Mouse (Mus musculus): ENCODE measurements around the gene Gm11096. TPM values are rescaled to one million over a fixed set of nuclear protein-coding genes. Genes with fewer than 3 reads are reported as not detected.

Gene Gm11096
- polyA plus RNA-seq, 1 experiment = not detected

DNA sequence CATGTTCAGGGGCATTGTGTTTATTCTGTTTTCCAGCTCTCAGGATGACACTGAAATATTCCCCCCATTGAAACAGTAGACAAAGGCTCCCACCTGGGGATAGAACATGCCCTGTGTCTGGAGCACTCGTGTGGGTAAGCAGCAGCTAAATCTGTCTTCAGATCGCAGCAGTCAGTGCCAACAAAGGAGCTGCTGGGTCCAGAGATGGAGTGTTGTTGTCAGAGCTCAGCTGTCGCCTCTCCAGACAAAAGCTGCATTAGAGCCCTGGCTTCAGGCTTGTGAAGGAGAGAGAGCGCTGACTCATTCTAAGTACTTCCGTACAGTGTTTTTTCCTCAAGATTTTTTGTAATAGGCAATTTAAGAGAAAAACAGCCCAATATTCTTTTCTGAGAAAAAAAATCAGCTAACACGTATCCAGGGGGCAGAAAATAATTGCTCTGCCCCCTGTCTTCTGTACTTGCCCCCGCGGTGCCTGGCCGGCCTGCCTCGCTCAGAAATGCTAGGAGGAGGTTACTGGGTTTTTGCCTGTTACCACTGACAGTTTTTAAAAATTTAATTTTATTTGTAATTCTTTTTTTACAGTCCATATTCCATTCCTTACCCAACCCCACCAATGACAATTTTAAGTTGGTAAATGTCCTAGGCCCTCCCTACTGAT is 21.6 kb upstream of the Gm11096 start:
- Histone ChIP-seq H3K27me3 (replicated peaks) (no peaks in the 10 kb centered on the region), H3K36me3 (replicated peaks; ENCODE audit: low read length) (no peaks in the 10 kb centered on the region), H3K9me3 (no peaks in the 10 kb centered on the region), H3K4me1 (peaks cover 17% of the 10 kb centered on the region), H3K4me3 (replicated peaks) (no peak overlapping the region)
- TF ChIP-seq GATA1 (IDR thresholded peaks at IDR 0.05; ENCODE audit: borderline replicate concordance, low read length) = no peak

DNA sequence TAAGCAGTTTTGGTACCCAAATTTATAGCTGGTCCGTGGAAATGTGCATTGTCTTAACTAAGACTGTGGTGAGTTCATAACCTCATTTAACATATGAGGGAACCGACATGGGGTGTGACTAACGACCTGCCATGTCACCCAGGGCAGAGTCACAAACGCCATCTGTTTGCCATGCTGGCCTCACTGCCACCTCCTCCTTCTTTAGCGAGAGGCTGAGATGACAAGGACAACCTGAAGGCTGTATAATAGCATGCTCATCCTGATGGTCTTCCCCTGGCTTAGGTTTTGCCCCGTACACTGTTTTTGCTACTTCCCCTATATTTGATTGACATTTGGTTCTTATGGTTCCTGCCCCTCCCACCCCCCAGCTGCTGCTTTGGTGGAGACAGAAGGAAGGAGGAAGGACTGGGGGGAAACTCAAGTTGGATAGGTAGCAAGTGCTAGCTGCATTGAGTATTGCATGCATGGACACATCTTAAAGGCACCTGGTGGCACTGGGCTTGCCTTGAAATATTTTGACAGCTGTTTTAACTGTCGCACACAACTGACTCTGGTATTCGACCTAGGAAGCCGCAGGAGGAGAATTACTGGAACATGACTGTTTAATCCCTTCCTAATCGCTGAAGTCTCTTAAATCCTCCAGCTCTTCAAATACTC is 17.2 kb upstream of the Gm11096 start:
- Histone ChIP-seq H3K27me3 (replicated peaks) (no peaks in the 10 kb centered on the region), H3K4me1 (peaks cover 12% of the 10 kb centered on the region), H3K36me3 (replicated peaks; ENCODE audit: low read length) (no peaks in the 10 kb centered on the region), H3K4me3 (replicated peaks) (peak overlapping the region; percentile 70), H3K9me3 (no peaks in the 10 kb centered on the region)
- TF ChIP-seq FLI1 (IDR thresholded peaks at IDR 0.05; ENCODE audit: low read length) = no peak
- TF ChIP-seq GATA1 (IDR thresholded peaks at IDR 0.05; ENCODE audit: borderline replicate concordance, low read length) = no peak

DNA sequence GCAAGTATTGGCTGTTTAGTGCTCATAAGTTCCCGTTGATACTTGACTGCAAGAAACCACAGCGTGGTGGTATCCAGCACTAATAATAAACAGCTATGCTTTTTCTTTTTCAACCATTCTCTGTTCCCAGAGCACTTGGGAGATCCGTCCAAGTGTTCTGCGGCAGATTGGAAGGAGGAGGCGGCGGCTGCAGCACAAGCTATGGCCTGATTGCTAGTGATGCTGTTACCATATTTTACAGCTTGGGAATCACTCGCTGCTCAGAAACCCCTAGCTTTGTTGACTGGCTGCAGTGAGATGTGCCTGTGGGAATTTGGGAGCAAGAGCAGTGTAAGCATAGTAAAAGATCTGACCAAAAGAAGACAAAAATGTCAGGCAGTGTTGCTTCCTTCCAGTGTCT is 14.3 kb upstream of the Gm11096 start:
- H3K9me3 ChIP-seq = no peaks in the 10 kb centered on the region
- H3K4me3 ChIP-seq (replicated peaks) = no peak overlapping the region
- no peaks in the 10 kb centered on the region for H3K36me3 ChIP-seq (replicated peaks; ENCODE audit: low read length)
- H3K27me3 ChIP-seq (replicated peaks) = no peaks in the 10 kb centered on the region
- TF ChIP-seq GATA1 (IDR thresholded peaks at IDR 0.05; ENCODE audit: borderline replicate concordance, low read length) = no peak
- TF ChIP-seq FLI1 (IDR thresholded peaks at IDR 0.05; ENCODE audit: low read length) = no peak
- H3K4me1 ChIP-seq = peaks cover 6% of the 10 kb centered on the region

- Histone ChIP-seq H3K4me3 (replicated peaks) (no peak overlapping the region), H3K27me3 (replicated peaks) (no peaks in the 10 kb centered on the region), H3K36me3 (replicated peaks; ENCODE audit: low read length) (no peaks in the 10 kb centered on the region), H3K4me1 (peaks cover 10% of the 10 kb centered on the region), H3K9me3 (no peaks in the 10 kb centered on the region)
- TF ChIP-seq GATA1 (IDR thresholded peaks at IDR 0.05; ENCODE audit: borderline replicate concordance, low read length) = no peak
- TF ChIP-seq FLI1 (IDR thresholded peaks at IDR 0.05; ENCODE audit: low read length) = no peak
Observed at GRCm38 (mm10) chr17:81432733-81433132, 8.8 kb upstream of the Gm11096 start.

GRCm38 (mm10) chr17:81433148-81433547 is 8.4 kb upstream of the Gm11096 start:
- TF ChIP-seq FLI1 (IDR thresholded peaks at IDR 0.05; ENCODE audit: low read length) = no peak
- no peak for TF ChIP-seq GATA1 (IDR thresholded peaks at IDR 0.05; ENCODE audit: borderline replicate concordance, low read length)
- Histone ChIP-seq H3K4me1 (peaks cover 10% of the 10 kb centered on the region), H3K9me3 (no peaks in the 10 kb centered on the region), H3K36me3 (replicated peaks; ENCODE audit: low read length) (no peaks in the 10 kb centered on the region), H3K4me3 (replicated peaks) (no peak overlapping the region), H3K27me3 (replicated peaks) (no peaks in the 10 kb centered on the region)

DNA sequence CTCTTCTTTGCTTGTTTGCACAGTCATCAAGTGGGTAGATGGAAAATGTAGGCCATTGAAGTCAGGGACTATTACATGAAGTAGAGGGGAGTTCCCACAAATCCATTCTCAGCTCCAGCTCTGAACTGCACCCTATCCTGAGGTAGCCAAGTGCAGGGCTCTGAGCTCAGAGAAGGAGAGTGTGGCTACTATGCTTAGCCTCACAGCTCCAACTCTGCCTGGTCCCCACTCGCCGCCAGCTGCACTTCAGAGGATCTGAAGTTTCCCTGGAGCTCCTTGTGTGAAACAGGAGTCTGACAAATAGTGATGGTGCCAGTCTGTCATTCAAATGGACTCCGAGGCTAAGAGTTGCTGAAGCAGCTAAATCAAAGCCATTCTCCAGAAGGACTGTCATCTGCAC is 13.7 kb downstream of the Gm11096 start:
- Histone ChIP-seq H3K9me3 (no peaks in the 10 kb centered on the region), H3K36me3 (replicated peaks; ENCODE audit: low read length) (no peaks in the 10 kb centered on the region), H3K4me3 (replicated peaks) (no peak overlapping the region), H3K27me3 (replicated peaks) (no peaks in the 10 kb centered on the region), H3K4me1 (no peaks in the 10 kb centered on the region)
- TF ChIP-seq FLI1 (IDR thresholded peaks at IDR 0.05; ENCODE audit: low read length) (no peak), GATA1 (IDR thresholded peaks at IDR 0.05; ENCODE audit: borderline replicate concordance, low read length) (no peak)

DNA sequence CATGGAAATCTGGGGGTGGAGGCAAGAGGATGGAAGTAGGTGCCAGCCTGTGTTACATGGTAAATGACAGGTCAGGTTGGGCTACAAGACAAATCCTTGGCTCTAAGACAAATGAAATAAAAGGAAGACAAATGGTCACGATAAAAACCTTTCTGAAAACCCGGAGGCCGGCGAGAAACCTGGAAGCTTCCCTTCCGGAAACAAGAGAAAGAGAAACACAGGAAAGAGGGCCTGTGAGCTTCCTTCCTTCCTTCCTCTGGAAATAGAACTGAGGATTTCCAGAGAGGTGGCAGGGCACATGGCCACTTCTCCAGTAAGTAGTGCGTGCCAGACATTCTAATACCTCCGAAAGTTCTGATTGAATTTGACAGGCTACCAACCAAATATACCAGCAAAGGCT is 14.4 kb downstream of the Gm11096 start:
- Histone ChIP-seq H3K9me3 (no peaks in the 10 kb centered on the region), H3K36me3 (replicated peaks; ENCODE audit: low read length) (no peaks in the 10 kb centered on the region), H3K27me3 (replicated peaks) (no peaks in the 10 kb centered on the region), H3K4me3 (replicated peaks) (no peak overlapping the region), H3K4me1 (no peaks in the 10 kb centered on the region)
- no peak for TF ChIP-seq FLI1 (IDR thresholded peaks at IDR 0.05; ENCODE audit: low read length)
- no peak for TF ChIP-seq GATA1 (IDR thresholded peaks at IDR 0.05; ENCODE audit: borderline replicate concordance, low read length)

DNA sequence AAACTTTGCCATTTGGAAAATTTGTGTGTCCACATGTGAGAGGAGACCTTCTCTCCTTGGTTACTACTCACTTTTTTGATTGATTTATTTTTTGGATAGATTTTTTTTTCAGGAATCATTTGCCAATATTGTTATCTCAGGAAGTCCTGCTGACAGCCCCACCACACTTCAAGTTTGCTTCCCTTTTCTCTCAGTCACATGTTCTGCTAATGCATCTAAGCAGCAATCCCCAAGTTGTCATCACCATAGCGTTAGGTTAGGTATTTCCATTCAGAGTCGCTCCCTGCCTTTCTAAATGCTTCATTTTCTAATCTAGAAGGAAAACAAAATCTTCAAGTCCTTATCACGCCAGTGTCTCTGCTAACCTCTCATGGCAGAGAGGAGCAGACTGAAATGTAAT is 17.8 kb downstream of the Gm11096 start:
- Histone ChIP-seq H3K27me3 (replicated peaks) (no peaks in the 10 kb centered on the region), H3K36me3 (replicated peaks; ENCODE audit: low read length) (no peaks in the 10 kb centered on the region), H3K4me1 (no peaks in the 10 kb centered on the region), H3K9me3 (no peaks in the 10 kb centered on the region), H3K4me3 (replicated peaks) (no peak overlapping the region)
- TF ChIP-seq FLI1 (IDR thresholded peaks at IDR 0.05; ENCODE audit: low read length) (no peak), GATA1 (IDR thresholded peaks at IDR 0.05; ENCODE audit: borderline replicate concordance, low read length) (no peak)

GRCm38 (mm10) chr17:81468941-81469340 is 27.4 kb downstream of the Gm11096 start:
- TF ChIP-seq FLI1 (IDR thresholded peaks at IDR 0.05; ENCODE audit: low read length) = no peak
- no peak for TF ChIP-seq GATA1 (IDR thresholded peaks at IDR 0.05; ENCODE audit: borderline replicate concordance, low read length)
- H3K36me3 ChIP-seq (replicated peaks; ENCODE audit: low read length) = no peaks in the 10 kb centered on the region
- no peak overlapping the region for H3K4me3 ChIP-seq (replicated peaks)
- no peaks in the 10 kb centered on the region for H3K4me1 ChIP-seq
- 0 out of 2 replicates have a peak, but pooled peaks cover 2% of the 10 kb centered on the region for H3K9me3 ChIP-seq
- no peaks in the 10 kb centered on the region for H3K27me3 ChIP-seq (replicated peaks)

DNA sequence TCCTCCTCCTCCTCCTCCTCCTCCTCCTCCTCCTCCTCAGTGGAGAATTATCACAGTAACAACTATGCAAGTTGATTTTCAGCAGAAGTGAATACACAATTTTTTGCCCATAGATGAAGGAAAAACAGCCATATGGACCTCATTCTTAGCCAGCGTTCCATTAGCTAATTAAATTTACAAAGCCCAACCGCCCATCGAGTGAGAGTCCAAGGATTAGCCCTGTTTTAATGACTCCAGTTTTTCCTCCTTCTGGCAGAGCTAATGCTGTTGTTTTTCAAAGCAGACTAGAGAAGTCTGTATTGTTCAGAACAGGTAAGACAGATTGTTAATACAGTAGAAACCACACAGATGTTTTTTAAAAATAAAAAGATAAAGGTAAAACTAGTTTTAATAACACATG is 31.8 kb downstream of the Gm11096 start:
- H3K27me3 ChIP-seq (replicated peaks) = no peaks in the 10 kb centered on the region
- H3K4me1 ChIP-seq = no peaks in the 10 kb centered on the region
- no peaks in the 10 kb centered on the region for H3K36me3 ChIP-seq (replicated peaks; ENCODE audit: low read length)
- H3K4me3 ChIP-seq (replicated peaks) = no peak overlapping the region
- no peak for TF ChIP-seq FLI1 (IDR thresholded peaks at IDR 0.05; ENCODE audit: low read length)
- H3K9me3 ChIP-seq = no peaks in the 10 kb centered on the region
